Mouse (Mus musculus): Measurements from ENCODE around the gene Tbx22.

Gene Tbx22

GRCm38 (mm10) chrX:107667664-107668063, at the start of gene Tbx22:
Gene Tbx22 (plus strand): TSS chrX:107667964.
- no peak for DNase-seq

- no peak for DNase-seq
Observed at GRCm38 (mm10) chrX:107668677-107669076, 913 bp downstream of the Tbx22 start.

DNA sequence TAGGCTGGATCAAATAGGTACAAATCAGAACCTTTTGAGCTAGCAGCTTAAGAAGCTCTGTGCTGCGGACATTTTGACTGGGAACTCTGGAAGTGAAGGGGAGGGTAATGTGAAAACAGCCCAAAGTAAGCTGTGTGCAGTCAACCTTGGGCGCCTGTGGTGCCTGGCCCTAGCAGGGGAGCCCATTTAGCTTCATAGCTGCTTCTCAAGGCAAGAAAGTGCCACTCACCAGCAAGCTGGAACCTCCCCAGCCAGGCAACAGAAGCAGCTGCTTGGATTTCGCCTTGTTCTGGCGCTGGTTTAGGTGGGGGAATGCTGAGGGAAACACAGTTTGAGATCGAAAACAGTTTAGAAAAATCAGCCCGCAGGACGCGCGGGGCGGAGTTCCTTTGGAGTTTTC, 11.4 kb downstream of the Tbx22 start:
- no peak for DNase-seq

GRCm38 (mm10) chrX:107708584-107708983, 40.8 kb downstream of the Tbx22 start:
- DNase-seq: no peak

DNA sequence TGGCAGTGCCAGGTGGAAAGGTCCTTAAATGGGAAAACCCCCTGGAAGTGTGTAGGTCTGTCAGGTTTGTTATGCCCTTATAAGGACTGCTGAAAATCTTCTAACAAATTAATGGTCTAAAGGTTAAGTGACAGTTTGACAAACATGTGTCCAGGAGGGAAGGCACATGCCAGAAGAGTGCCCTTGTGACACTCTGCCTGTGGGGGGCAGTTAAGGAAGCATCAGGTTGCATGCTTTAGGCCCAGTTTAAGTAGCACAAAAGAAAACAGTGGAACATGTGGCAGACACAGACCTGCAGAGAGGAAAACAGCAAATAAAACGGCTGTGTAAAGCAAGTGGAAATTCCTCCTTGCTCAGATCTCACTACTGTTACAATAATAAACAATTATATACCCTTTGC, 55.8 kb downstream of the Tbx22 start:
- DNase-seq: no peak
